Mouse (Mus musculus) MEL (cell line): ENCODE data around the gene Thap3. TPM values are rescaled to one million over a fixed set of nuclear protein-coding genes. Genes with fewer than 3 reads are reported as not detected.
A peak's percentile ranks its signal among the peaks of the same experiment; 100 is the strongest.

ENCODE experiments used
- DNase-seq: peaks from one replicate; pipeline ENCODE4 v3.0.0; 2011; ENCODE audit warnings: low read depth, low spot score
- H3K27ac ChIP-seq: 2 replicates; pipeline ENCODE4 v1.5.1; 2012; ENCODE audit warnings: low read depth, mild to moderate bottlenecking, control low read depth, low read length, moderate library complexity; ENCODE audit not compliant: control insufficient read depth
- H3K27me3 ChIP-seq, 2 experiments: fragments of 150-350 bp in 1 of 2; sonication (generic) in 1 of 2; 2 replicates each; pipeline ENCODE4 v1.6.1; 2012; ENCODE audit warnings: low read length in 2 of 2, mild to moderate bottlenecking in 2 of 2, improper control_type of control experiment in 1 of 2, moderate library complexity in 1 of 2; ENCODE audit not compliant: insufficient read depth in 2 of 2, control insufficient read depth in 1 of 2
- H3K36me3 ChIP-seq, 2 experiments: 2 replicates each; pipeline ENCODE4 v1.6.1; 2012 to 2014; ENCODE audit warnings: low read length in 2 of 2, improper control_type of control experiment in 1 of 2, inconsistent platforms in 1 of 2, mild to moderate bottlenecking in 1 of 2; ENCODE audit not compliant: insufficient read depth in 2 of 2, control insufficient read depth in 1 of 2
- H3K4me1 ChIP-seq, 2 experiments: fragments of 150-350 bp in 1 of 2; sonication (generic) in 1 of 2; 2 replicates each; pipeline ENCODE4 v1.6.1; 2012; ENCODE audit warnings: low read length in 2 of 2, improper control_type of control experiment in 1 of 2, mild to moderate bottlenecking in 1 of 2; ENCODE audit not compliant: insufficient read depth in 2 of 2, control insufficient read depth in 1 of 2
- H3K4me3 ChIP-seq, 2 experiments: fragments of 150-350 bp in 1 of 2; sonication (generic) in 1 of 2; 2 replicates each; pipeline ENCODE4 v1.5.1; 2012; ENCODE audit warnings: low read depth in 2 of 2, low read length in 2 of 2, mild to moderate bottlenecking in 2 of 2, moderate library complexity in 2 of 2, control low read depth in 1 of 2, improper control_type of control experiment in 1 of 2; ENCODE audit not compliant: control insufficient read depth in 1 of 2, insufficient read depth in 1 of 2
- H3K79me2 ChIP-seq: 2 replicates; pipeline ENCODE4 v1.6.1; 2012; ENCODE audit warnings: mild to moderate bottlenecking, low read length, moderate library complexity; ENCODE audit not compliant: control insufficient read depth, poor library complexity, insufficient read depth
- H3K9ac ChIP-seq: 2 replicates; pipeline ENCODE4 v1.6.1; 2012; ENCODE audit warnings: low read depth, mild to moderate bottlenecking, control low read depth, low read length, moderate library complexity; ENCODE audit not compliant: control insufficient read depth, poor library complexity, severe bottlenecking
- H3K9me3 ChIP-seq: fragments of 150-350 bp; sonication (generic); replicated peaks from 2 replicates; pipeline ENCODE4 v1.6.1; 2012; ENCODE audit warnings: mild to moderate bottlenecking, low read length, improper control_type of control experiment, moderate library complexity; ENCODE audit not compliant: insufficient read depth
- BHLHE40 ChIP-seq: IDR thresholded peaks from 2 replicates; pipeline ENCODE4 v1.6.1; 2012; ENCODE audit warnings: low read depth, mild to moderate bottlenecking, inconsistent platforms, low read length, improper control_type of control experiment, borderline replicate concordance
- CHD1 ChIP-seq: IDR thresholded peaks from 2 replicates; pipeline ENCODE4 v1.6.1; 2012; ENCODE audit warnings: low read depth, mild to moderate bottlenecking, inconsistent platforms, low read length, improper control_type of control experiment
- CHD2 ChIP-seq: IDR thresholded peaks from 2 replicates; pipeline ENCODE4 v1.6.1; 2011; ENCODE audit warnings: low read length, improper control_type of control experiment
- CTCF ChIP-seq, 3 experiments: IDR thresholded peaks in 2 of 3; conservative IDR thresholded peaks in 1 of 3; 2 replicates each; pipeline ENCODE4 v1.5.1; 2011 to 2012; ENCODE audit warnings: low read length in 3 of 3, low read depth in 2 of 3, mild to moderate bottlenecking in 2 of 3, improper control_type of control experiment in 1 of 3, inconsistent platforms in 1 of 3, mixed read lengths in 1 of 3, moderate library complexity in 1 of 3; ENCODE audit not compliant: control insufficient read depth in 1 of 3, insufficient read depth in 1 of 3, poor library complexity in 1 of 3, severe bottlenecking in 1 of 3
- ELF1 ChIP-seq: IDR thresholded peaks from 2 replicates; pipeline ENCODE4 v1.6.1; 2014; ENCODE audit warnings: low read depth, mild to moderate bottlenecking, inconsistent platforms, low read length, improper control_type of control experiment, moderate library complexity
- EP300 ChIP-seq, 2 experiments: IDR thresholded peaks; 2 replicates each; pipeline ENCODE4 v1.6.1; 2011; ENCODE audit warnings: improper control_type of control experiment in 2 of 2, low read length in 2 of 2, low read depth in 1 of 2, mild to moderate bottlenecking in 1 of 2
- GATA1 ChIP-seq: IDR thresholded peaks from 2 replicates; pipeline ENCODE4 v1.6.1; 2011; ENCODE audit warnings: low read depth, low read length, improper control_type of control experiment
- JUND ChIP-seq: IDR thresholded peaks from 2 replicates; pipeline ENCODE4 v1.6.1; 2011; ENCODE audit warnings: low read depth, mild to moderate bottlenecking, improper control_type of control experiment, low read length
- MAZ ChIP-seq: IDR thresholded peaks from 2 replicates; pipeline ENCODE4 v1.6.1; 2012; ENCODE audit warnings: low read depth, mild to moderate bottlenecking, inconsistent platforms, low read length, improper control_type of control experiment
- MEF2A ChIP-seq: IDR thresholded peaks from 2 replicates; pipeline ENCODE4 v1.6.1; 2014; ENCODE audit warnings: low read depth, mild to moderate bottlenecking, inconsistent platforms, low read length, improper control_type of control experiment; ENCODE audit not compliant: poor library complexity, insufficient replicate concordance, severe bottlenecking; ENCODE audit errors: extremely low read depth
- MXI1 ChIP-seq: IDR thresholded peaks from 2 replicates; pipeline ENCODE4 v1.6.1; 2011; ENCODE audit warnings: mild to moderate bottlenecking, low read depth, low read length, improper control_type of control experiment
- MYC ChIP-seq: IDR thresholded peaks from 2 replicates; pipeline ENCODE4 v1.6.1; 2011; ENCODE audit warnings: low read depth, mild to moderate bottlenecking, low read length, improper control_type of control experiment, moderate library complexity
- NELFE ChIP-seq: IDR thresholded peaks from 2 replicates; pipeline ENCODE4 v1.6.1; 2011; ENCODE audit warnings: low read depth, low read length, improper control_type of control experiment
- POLR2AphosphoS2 ChIP-seq: IDR thresholded peaks from 2 replicates; pipeline ENCODE4 v1.6.1; 2011; ENCODE audit warnings: low read length, improper control_type of control experiment
- POLR2AphosphoS5 ChIP-seq: IDR thresholded peaks from 2 replicates; pipeline ENCODE4 v1.6.1; 2012; ENCODE audit warnings: low read depth, borderline replicate concordance, mild to moderate bottlenecking, inconsistent platforms, low read length, moderate library complexity, mixed read lengths
- SIN3A ChIP-seq: IDR thresholded peaks from 2 replicates; pipeline ENCODE4 v1.6.1; 2012; ENCODE audit warnings: low read length, improper control_type of control experiment, inconsistent platforms
- SMC3 ChIP-seq: IDR thresholded peaks from 2 replicates; pipeline ENCODE4 v1.6.1; 2011; ENCODE audit warnings: low read depth, low read length, improper control_type of control experiment
- TAL1 ChIP-seq: IDR thresholded peaks from 2 replicates; pipeline ENCODE4 v1.6.1; 2012; ENCODE audit warnings: mild to moderate bottlenecking, inconsistent platforms, low read length, moderate library complexity, mixed read lengths
- TBP ChIP-seq: IDR thresholded peaks from 2 replicates; pipeline ENCODE4 v1.8.0; 2011; ENCODE audit warnings: low read depth, low read length, improper control_type of control experiment
- UBTF ChIP-seq: IDR thresholded peaks from 2 replicates; pipeline ENCODE4 v1.6.1; 2012; ENCODE audit warnings: low read depth, mild to moderate bottlenecking, inconsistent platforms, low read length, improper control_type of control experiment, moderate library complexity, borderline replicate concordance; ENCODE audit not compliant: insufficient read depth
- USF1 ChIP-seq: IDR thresholded peaks from 2 replicates; pipeline ENCODE4 v1.6.1; 2014; ENCODE audit warnings: low read depth, mild to moderate bottlenecking, inconsistent platforms, low read length, improper control_type of control experiment, moderate library complexity
- ZKSCAN1 ChIP-seq: IDR thresholded peaks from 2 replicates; pipeline ENCODE4 v1.6.1; 2012; ENCODE audit warnings: low read depth, mild to moderate bottlenecking, inconsistent platforms, low read length, improper control_type of control experiment, moderate library complexity
- polyA plus RNA-seq, 2 experiments: library from polyadenylated mRNA; stranded (reverse) in 1 of 2; unstranded in 1 of 2; fragments of >175 nt in 1 of 2; fragments of >200 nt in 1 of 2; gene quantifications; 2 replicates each; pipeline versions ENCODE4 v1.2.1 to v1.2.4; 2012; ENCODE audit warnings: low replicate concordance in 2 of 2, low read depth in 1 of 2; ENCODE audit not compliant: insufficient read length in 2 of 2, insufficient read depth in 1 of 2, missing spikeins in 1 of 2
- total RNA-seq: library from RNA; depleted of rRNA; stranded (reverse); fragments of 300-350 nt; gene quantifications from 2 replicates; pipeline ENCODE4 v1.2.3, GENCODE M21; 2012

Gene Thap3
- total and polyA plus RNA-seq, 3 experiments = 13.7 to 17.2 TPM; not detected in 1

DNA sequence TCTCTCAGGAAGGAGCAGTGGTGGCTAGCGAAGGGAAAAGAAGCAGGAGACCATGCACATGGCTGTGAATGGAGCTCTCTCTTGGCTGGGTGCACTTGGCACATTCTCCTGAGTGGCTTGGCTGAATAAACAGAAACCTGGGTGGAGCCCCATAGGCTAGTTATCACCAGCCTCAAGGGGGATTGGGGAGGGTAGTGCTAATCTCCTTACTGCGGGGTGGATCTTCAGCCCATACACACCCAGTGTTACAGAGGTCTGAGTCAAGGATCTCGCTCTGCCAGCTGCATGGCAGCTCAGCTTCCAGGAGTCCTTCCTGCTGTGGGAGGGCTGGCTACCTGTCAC is 28.3 kb downstream of the Thap3 start (continued):
- TF ChIP-seq POLR2AphosphoS5 = no peak

GRCm38 (mm10) chr4:151959849-151960512 is 28.8 kb downstream of the Thap3 start:
- Histone ChIP-seq H3K27me3 (no peaks in the 10 kb centered on the region), H3K79me2 (peaks cover 4% of the 10 kb centered on the region), H3K27ac (peak overlapping the region; percentile 96), H3K36me3 (peaks cover 23 to 51% of the 10 kb centered on the region in 2 experiments), H3K9me3 (no peaks in the 10 kb centered on the region), H3K4me1 (peaks cover 34 to 48% of the 10 kb centered on the region in 2 experiments), H3K9ac (peak overlapping the region; percentile 35), H3K4me3 (no peak overlapping the region)
- TF ChIP-seq UBTF = 0 out of 2 replicates have a peak, but pooled peaks have one; percentile 54
- TF ChIP-seq ELF1 = no peak
- peak; percentile 63; the same call in 1 of the 2 replicates for TF ChIP-seq CHD1
- no peak for TF ChIP-seq BHLHE40
- no peak for TF ChIP-seq MEF2A
- no peak for TF ChIP-seq TAL1
- no peak for TF ChIP-seq POLR2AphosphoS2
- TF ChIP-seq TBP = peak; percentile 64; the same call in 1 of the 2 replicates
- TF ChIP-seq SMC3 = no peak
- TF ChIP-seq CHD2 = no peak
- DNase-seq = no peak

DNA sequence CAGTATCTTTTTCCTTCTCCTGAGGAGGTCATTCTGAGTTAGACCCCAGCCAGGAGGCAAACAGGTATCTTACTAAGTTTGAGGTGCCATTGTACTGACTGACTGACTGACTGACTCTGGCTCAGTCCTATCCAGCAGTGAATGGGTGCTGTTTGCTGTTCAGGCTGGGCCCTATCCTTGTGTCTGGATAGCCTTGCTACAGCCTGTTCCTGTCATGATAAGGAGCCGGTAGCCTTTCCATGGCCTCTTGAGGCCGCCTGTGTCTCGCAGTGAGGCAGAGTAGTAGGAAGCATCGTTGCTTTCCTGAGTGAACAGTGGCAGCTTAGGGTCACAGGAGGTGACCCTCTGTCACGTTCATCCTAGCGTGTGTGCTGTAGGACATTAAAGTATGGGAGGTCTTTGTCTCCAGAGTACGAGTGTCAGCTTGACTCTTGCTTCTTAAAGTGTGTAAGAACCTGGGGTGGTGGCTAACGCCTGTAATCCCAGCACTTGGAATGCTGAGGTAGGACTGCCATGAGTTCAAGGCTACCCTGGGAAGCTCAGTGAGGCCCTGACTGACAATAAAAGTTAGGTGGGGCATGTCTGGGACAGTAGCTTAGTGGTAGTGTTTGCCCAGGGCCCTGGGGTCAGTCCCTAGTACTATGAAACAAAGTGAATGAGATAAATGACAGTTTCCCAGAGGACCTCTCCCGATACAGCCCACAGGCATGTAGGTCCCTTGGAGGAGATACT is 31.0 kb downstream of the Thap3 start:
- H3K27ac ChIP-seq = peak overlapping the region; percentile 8; the same call in 1 of the 2 replicates
- H3K4me1 ChIP-seq = peaks cover 27 to 40% of the 10 kb centered on the region in 2 experiments

More for the DNA sequence above, 31.0 kb downstream of the Thap3 start:
- Histone ChIP-seq H3K9me3 (no peaks in the 10 kb centered on the region), H3K4me3 (no peak overlapping the region)
- TF ChIP-seq JUND (no peak), MXI1 (no peak), CTCF (IDR thresholded peaks at IDR 0.05 in 2 of 3, conservative IDR thresholded peaks at IDR 0.05 in 1 of 3; ENCODE audit: control insufficient read depth in 1 of 3, insufficient read depth in 1 of 3, low read depth in 2 of 3, low read length in 3 of 3, poor library complexity in 1 of 3, severe bottlenecking in 1 of 3) (no peak), ZKSCAN1 (no peak), SIN3A (no peak), EP300 (IDR thresholded peaks at IDR 0.05; ENCODE audit: low read depth in 1 of 2, low read length in 2 of 2) (peak in 1 of 2 experiments; percentile 36; a peak in 1 of 4 replicates), USF1 (no peak), SMC3 (no peak), MAZ (no peak), NELFE (no peak), POLR2AphosphoS5 (no peak), GATA1 (peak; percentile 41), TAL1 (peak; percentile 74), MYC (no peak), MEF2A (no peak)
- TF ChIP-seq, all 39 proteins: peak for 3
- Histone ChIP-seq H3K36me3 (peaks cover 20 to 39% of the 10 kb centered on the region in 2 experiments), H3K27me3 (no peaks in the 10 kb centered on the region), H3K9ac (no peak overlapping the region), H3K79me2 (peaks cover 4% of the 10 kb centered on the region)
- peak; percentile 40 for DNase-seq
